Mouse (Mus musculus) forebrain, embryonic 14.5 days (tissue): ENCODE data around the gene Zkscan14. TPM values are rescaled to one million over a fixed set of nuclear protein-coding genes. Genes with fewer than 3 reads are reported as not detected.

ENCODE experiments used
- ATAC-seq: fragments of 200-750 bp; cut with Nextera tagmentation; 2 replicates; pipeline ENCODE4 v1.8.0; 2017; ENCODE audit warnings: mild to moderate bottlenecking, moderate library complexity
- DNase-seq: peaks from one replicate; pipeline ENCODE4 v3.0.0-alpha.2; 2015; ENCODE audit warnings: low spot score
- H3K27ac ChIP-seq: fragments of 300-500 bp; sonication (generic); 2 replicates; pipeline ENCODE4 v1.5.1; 2014; ENCODE audit warnings: low read depth, mild to moderate bottlenecking, control low read depth, low read length, moderate library complexity
- H3K27me3 ChIP-seq: fragments of 300-500 bp; sonication (generic); replicated peaks from 2 replicates; pipeline ENCODE4 v1.6.1; 2014; ENCODE audit warnings: low read length, control low read depth, mixed read lengths; ENCODE audit not compliant: control insufficient read depth, insufficient read depth
- H3K36me3 ChIP-seq: fragments of 300-500 bp; sonication (generic); 2 replicates; pipeline ENCODE4 v1.6.1; 2014; ENCODE audit warnings: low read length, control low read depth; ENCODE audit not compliant: control insufficient read depth, insufficient read depth
- H3K4me1 ChIP-seq: fragments of 300-500 bp; sonication (generic); 2 replicates; pipeline ENCODE4 v1.6.1; 2014; ENCODE audit warnings: antibody characterized with exemption, low read length, control low read depth; ENCODE audit not compliant: control insufficient read depth, insufficient read depth
- H3K4me2 ChIP-seq: fragments of 300-500 bp; sonication (generic); 2 replicates; pipeline ENCODE4 v1.6.1; 2014; ENCODE audit warnings: mild to moderate bottlenecking, control low read depth, low read length
- H3K4me3 ChIP-seq: fragments of 300-500 bp; sonication (generic); 2 replicates; pipeline ENCODE4 v1.5.1; 2014; ENCODE audit warnings: low read depth, low read length, control low read depth
- H3K9ac ChIP-seq: fragments of 300-500 bp; sonication (generic); 2 replicates; pipeline ENCODE4 v1.6.1; 2014; ENCODE audit warnings: mild to moderate bottlenecking, low read length, control low read depth, moderate library complexity
- H3K9me3 ChIP-seq: fragments of 300-500 bp; sonication (generic); replicated peaks from 2 replicates; pipeline ENCODE4 v1.6.1; 2016; ENCODE audit warnings: low read length, control low read depth, mixed read lengths; ENCODE audit not compliant: control insufficient read depth
- WGBS: fragments of 180-500 bp; shearing (Covaris S2); extraction: QIAGEN DNeasy Blood & Tissue Kit; methylation state at CpG from one replicate; pipeline ENCODE4 v1.1.7; 2014; 5-methylcytosine and 5-hydroxymethylcytosine counted together
- polyA plus RNA-seq: library from polyadenylated mRNA; unstranded; fragments of >200 nt; fragmentation: Nextera tagmentation; extraction: Ambion mirVana; gene quantifications from 2 replicates; pipeline ENCODE4 v1.2.1, GENCODE M21; 2014

Gene Zkscan14
- polyA plus RNA-seq, 1 experiment from 2014 or later, result 16.4 TPM

GRCm38 (mm10) chr5:145164710-145165109 is 37.0 kb downstream of the Zkscan14 start:
- DNase-seq, result no peak
- Histone ChIP-seq H3K9ac (no peak overlapping the region), H3K4me2 (no peak overlapping the region), H3K9me3 (no peaks in the 10 kb centered on the region), H3K27ac (no peak overlapping the region), H3K36me3 (peaks cover 46% of the 10 kb centered on the region), H3K27me3 (no peaks in the 10 kb centered on the region), H3K4me1 (peaks cover 15% of the 10 kb centered on the region), H3K4me3 (no peak overlapping the region)
- 76% methylated on average over 3 of the region's 3 CpGs for WGBS
- no peak for ATAC-seq

GRCm38 (mm10) chr5:145161361-145161760 is 40.3 kb downstream of the Zkscan14 start:
- Histone ChIP-seq H3K4me1 (peaks cover 6% of the 10 kb centered on the region), H3K4me2 (no peak overlapping the region), H3K27ac (no peak overlapping the region), H3K9ac (no peak overlapping the region), H3K4me3 (no peak overlapping the region), H3K36me3 (peaks cover 70% of the 10 kb centered on the region), H3K9me3 (no peaks in the 10 kb centered on the region), H3K27me3 (no peaks in the 10 kb centered on the region)
- 94% methylated on average over 14 of the region's 14 CpGs for WGBS
- ATAC-seq, result no peak
- no peak for DNase-seq

- Histone ChIP-seq H3K36me3 (peaks cover 89% of the 10 kb centered on the region), H3K9me3 (no peaks in the 10 kb centered on the region)
- 94% methylated on average over 5 of the region's 5 CpGs for WGBS
These were observed 49.0 kb downstream of the Zkscan14 start for GRCm38 (mm10) chr5:145152690-145153089.

GRCm38 (mm10) chr5:145149294-145149693 is 52.4 kb downstream of the Zkscan14 start:
- H3K4me3 ChIP-seq, result no peak overlapping the region
- ATAC-seq (no peak), DNase-seq (no peak)
- peaks cover 100% of the 10 kb centered on the region for H3K36me3 ChIP-seq
- no peaks in the 10 kb centered on the region for H3K27me3 ChIP-seq
- H3K27ac ChIP-seq, result no peak overlapping the region
- 92% methylated on average over 6 of the region's 6 CpGs for WGBS
- H3K4me2 ChIP-seq, result no peak overlapping the region
- H3K9me3 ChIP-seq, result no peaks in the 10 kb centered on the region
- no peak overlapping the region for H3K9ac ChIP-seq
- no peaks in the 10 kb centered on the region for H3K4me1 ChIP-seq

More at GRCm38 (mm10) chr5:145152690-145153089, 49.0 kb downstream of the Zkscan14 start:
- no peak overlapping the region for H3K27ac ChIP-seq
- no peaks in the 10 kb centered on the region for H3K4me1 ChIP-seq
- no peak overlapping the region for H3K9ac ChIP-seq
- no peak overlapping the region for H3K4me2 ChIP-seq
- no peak for ATAC-seq
- H3K27me3 ChIP-seq, result no peaks in the 10 kb centered on the region
- H3K4me3 ChIP-seq, result no peak overlapping the region
- no peak for DNase-seq

GRCm38 (mm10) chr5:145147748-145148147 is 53.9 kb downstream of the Zkscan14 start:
- WGBS, result 94% methylated on average over 5 of the region's 5 CpGs
- Histone ChIP-seq H3K36me3 (peaks cover 100% of the 10 kb centered on the region), H3K27me3 (no peaks in the 10 kb centered on the region), H3K4me3 (no peak overlapping the region), H3K9ac (no peak overlapping the region), H3K4me2 (no peak overlapping the region), H3K27ac (no peak overlapping the region), H3K9me3 (no peaks in the 10 kb centered on the region), H3K4me1 (no peaks in the 10 kb centered on the region)
- ATAC-seq (no peak), DNase-seq (no peak)

Other genes starting within 250 kb of the Zkscan14 start
- gene Smurf1, start 236.0 kb downstream of the Zkscan14 start, polyA plus RNA-seq, result 16.5 and 22.7 TPM in 2 replicates
- gene Gm4871, start 169.1 kb downstream of the Zkscan14 start, polyA plus RNA-seq, result not detected in 2 replicates
- gene 1700018F24Rik, start 158.9 kb downstream of the Zkscan14 start, polyA plus RNA-seq, result not detected in 2 replicates
- gene Arpc1a, start 118.0 kb downstream of the Zkscan14 start, polyA plus RNA-seq, result 241 and 263 TPM in 2 replicates
- gene Kpna7, start 117.8 kb downstream of the Zkscan14 start, polyA plus RNA-seq, result not detected in 2 replicates
- gene Arpc1b, start 87.7 kb downstream of the Zkscan14 start, polyA plus RNA-seq, result 48.8 and 50.3 TPM in 2 replicates
- 98.8 and 102 TPM in 2 replicates for gene Pdap1, start 61.6 kb downstream of the Zkscan14 start, polyA plus RNA-seq
- 226 and 245 TPM in 2 replicates for gene Bud31, start 61.5 kb downstream of the Zkscan14 start, polyA plus RNA-seq
- 16.8 and 21.6 TPM in 2 replicates for gene Ptcd1, start 34.8 kb downstream of the Zkscan14 start, polyA plus RNA-seq
- gene Cpsf4, start 34.7 kb downstream of the Zkscan14 start, polyA plus RNA-seq, result 28.9 and 31.1 TPM in 2 replicates
- gene Atp5j2, start 9.8 kb downstream of the Zkscan14 start, polyA plus RNA-seq, result 513 and 604 TPM in 2 replicates
- 17.7 and 17.8 TPM in 2 replicates for gene Zkscan5, start 2.7 kb upstream of the Zkscan14 start, polyA plus RNA-seq
- 42.8 and 45.7 TPM in 2 replicates for gene Zfp655, start 29.8 kb upstream of the Zkscan14 start, polyA plus RNA-seq
- gene Zscan25, start 78.6 kb upstream of the Zkscan14 start, polyA plus RNA-seq, result 0.98 and 1.6 TPM in 2 replicates
- gene Cyp3a57, start 143.4 kb upstream of the Zkscan14 start, polyA plus RNA-seq, result not detected in 2 replicates